Mouse (Mus musculus) kidney, embryonic 16.5 days (tissue): ENCODE data around the gene Ctrb1. TPM values are rescaled to one million over a fixed set of nuclear protein-coding genes. Genes with fewer than 3 reads are reported as not detected.

Source experiments
- ATAC-seq: fragments of 200-750 bp; cut with Nextera tagmentation; 2 replicates; pipeline ENCODE4 v1.8.0; 2017; ENCODE audit warnings: moderate TSS enrichment; ENCODE audit not compliant: low FRiP score, low TSS enrichment
- H3K27ac ChIP-seq: fragments of 300-500 bp; sonication (generic); 2 replicates; pipeline ENCODE4 v1.5.1; 2014; ENCODE audit warnings: low read length
- H3K27me3 ChIP-seq: fragments of 300-500 bp; sonication (generic); 2 replicates; pipeline ENCODE4 v1.6.1; 2014; ENCODE audit warnings: low read length, control low read depth, mixed read lengths; ENCODE audit not compliant: insufficient read depth
- H3K36me3 ChIP-seq: fragments of 300-500 bp; sonication (generic); 2 replicates; pipeline ENCODE4 v1.6.1; 2014; ENCODE audit warnings: low read length, control low read depth, mixed read lengths; ENCODE audit not compliant: insufficient read depth
- H3K4me1 ChIP-seq: fragments of 300-500 bp; sonication (generic); 2 replicates; pipeline ENCODE4 v1.6.1; 2014; ENCODE audit warnings: low read length, control low read depth, mixed read lengths; ENCODE audit not compliant: insufficient read depth
- H3K4me2 ChIP-seq: fragments of 300-500 bp; sonication (generic); replicated peaks from 2 replicates; pipeline ENCODE4 v1.6.1; 2014; ENCODE audit warnings: low read depth, low read length
- H3K4me3 ChIP-seq: fragments of 300-500 bp; sonication (generic); 2 replicates; pipeline ENCODE4 v1.5.1; 2014; ENCODE audit warnings: mild to moderate bottlenecking, low read length
- H3K9ac ChIP-seq: fragments of 300-500 bp; sonication (generic); replicated peaks from 2 replicates; pipeline ENCODE4 v1.6.1; 2014; ENCODE audit warnings: low read length
- H3K9me3 ChIP-seq: fragments of 300-500 bp; sonication (generic); 2 replicates; pipeline ENCODE4 v1.6.1; 2016; ENCODE audit warnings: low read length, control low read depth
- WGBS: fragments of 180-500 bp; shearing (Covaris S2); extraction: QIAGEN DNeasy Blood & Tissue Kit; methylation state at CpG from one replicate; pipeline ENCODE4 v1.1.7; 2014; 5-methylcytosine and 5-hydroxymethylcytosine counted together
- polyA plus RNA-seq: library from polyadenylated mRNA; unstranded; fragments of >200 nt; fragmentation: Nextera tagmentation; extraction: Ambion mirVana; gene quantifications from 2 replicates; pipeline ENCODE4 v1.2.1, GENCODE M21; 2015

Gene Ctrb1
- 0.35 TPM in 1 of 2 replicates, not detected in the other for polyA plus RNA-seq

GRCm38 (mm10) chr8:111690960-111691445 is at the start of gene Ctrb1:
Gene Ctrb1 (minus strand): TSS chr8:111691010.
- ATAC-seq, result no peak
- H3K27me3 ChIP-seq, result no peaks in the 10 kb centered on the region

GRCm38 (mm10) chr8:111740301-111740711 is 49.5 kb upstream of the Ctrb1 start:
- H3K9me3 ChIP-seq, result no peaks in the 10 kb centered on the region
- H3K4me1 ChIP-seq, result peaks cover 78% of the 10 kb centered on the region
- H3K36me3 ChIP-seq, result no peaks in the 10 kb centered on the region
- H3K4me3 ChIP-seq, result no peak overlapping the region
- no peaks in the 10 kb centered on the region for H3K27me3 ChIP-seq
- ATAC-seq, result 0 out of 2 replicates have a peak, but pooled peaks have one; percentile 2
- H3K4me2 ChIP-seq, result peak overlapping the region; percentile 13; the same call in 1 of the 2 replicates
- peak overlapping the region; percentile 78 for H3K27ac ChIP-seq
- H3K9ac ChIP-seq, result peak overlapping the region; percentile 53
- WGBS, result 61% methylated on average over 7 of the region's 7 CpGs

More at GRCm38 (mm10) chr8:111690960-111691445, at the start of gene Ctrb1:
- Histone ChIP-seq H3K9ac (no peak within 1 kb of the TSS), H3K36me3 (no peaks in the 10 kb centered on the region), H3K27ac (no peak within 1 kb of the TSS), H3K4me3 (no peak within 1 kb of the TSS), H3K4me1 (peaks cover 7% of the 10 kb centered on the region; the same call in 1 of the 2 replicates), H3K9me3 (no peaks in the 10 kb centered on the region), H3K4me2 (no peak within 1 kb of the TSS)
- WGBS, result 82% methylated on average over 2 of the region's 2 CpGs

- H3K9ac ChIP-seq, result peak overlapping the region; percentile 53; the same call in 1 of the 2 replicates
- no peaks in the 10 kb centered on the region for H3K27me3 ChIP-seq
- no peak overlapping the region for H3K4me3 ChIP-seq
- no peaks in the 10 kb centered on the region for H3K36me3 ChIP-seq
- H3K27ac ChIP-seq, result peak overlapping the region; percentile 78
- peaks cover 79% of the 10 kb centered on the region for H3K4me1 ChIP-seq
- no peak for ATAC-seq
- WGBS, result 44% methylated on average over 7 of the region's 7 CpGs
- H3K4me2 ChIP-seq, result peak overlapping the region; percentile 16; the same call in 1 of the 2 replicates
- no peaks in the 10 kb centered on the region for H3K9me3 ChIP-seq
Observed at GRCm38 (mm10) chr8:111739604-111740003, 48.8 kb upstream of the Ctrb1 start.

- H3K9me3 ChIP-seq, result no peaks in the 10 kb centered on the region
- no peak for ATAC-seq
- no peaks in the 10 kb centered on the region for H3K36me3 ChIP-seq
- no peak overlapping the region for H3K4me2 ChIP-seq
- peaks cover 79% of the 10 kb centered on the region for H3K4me1 ChIP-seq
- H3K9ac ChIP-seq, result peak overlapping the region; percentile 23
- no peaks in the 10 kb centered on the region for H3K27me3 ChIP-seq
- 57% methylated on average over 6 of the region's 6 CpGs for WGBS
- no peak overlapping the region for H3K4me3 ChIP-seq
- peak overlapping the region; percentile 54 for H3K27ac ChIP-seq
Observed at GRCm38 (mm10) chr8:111738867-111739266, 48.1 kb upstream of the Ctrb1 start.

GRCm38 (mm10) chr8:111736321-111736720 is 45.5 kb upstream of the Ctrb1 start:
- Histone ChIP-seq H3K4me3 (no peak overlapping the region), H3K4me2 (no peak overlapping the region), H3K9me3 (no peaks in the 10 kb centered on the region), H3K27me3 (no peaks in the 10 kb centered on the region), H3K9ac (peak overlapping the region; percentile 46), H3K36me3 (no peaks in the 10 kb centered on the region), H3K4me1 (peaks cover 82% of the 10 kb centered on the region), H3K27ac (peak overlapping the region; percentile 92; the same call in 1 of the 2 replicates)
- WGBS, result 30% methylated on average over 7 of the region's 7 CpGs
- no peak for ATAC-seq

- no peaks in the 10 kb centered on the region for H3K9me3 ChIP-seq
- H3K27ac ChIP-seq, result peak overlapping the region; percentile 92
- H3K9ac ChIP-seq, result peak overlapping the region; percentile 46
- no peaks in the 10 kb centered on the region for H3K36me3 ChIP-seq
- H3K4me2 ChIP-seq, result peak overlapping the region; percentile 39; the same call in 1 of the 2 replicates
- WGBS, result 57% methylated on average over 4 of the region's 4 CpGs
- no peak overlapping the region for H3K4me3 ChIP-seq
- H3K27me3 ChIP-seq, result no peaks in the 10 kb centered on the region
- ATAC-seq, result no peak
- H3K4me1 ChIP-seq, result peaks cover 81% of the 10 kb centered on the region
Observed at GRCm38 (mm10) chr8:111735791-111736190, 45.0 kb upstream of the Ctrb1 start.

GRCm38 (mm10) chr8:111735335-111735761 is 44.5 kb upstream of the Ctrb1 start:
- H3K36me3 ChIP-seq, result no peaks in the 10 kb centered on the region
- no peaks in the 10 kb centered on the region for H3K9me3 ChIP-seq
- peak overlapping the region; percentile 46 for H3K9ac ChIP-seq
- peak overlapping the region; percentile 39 for H3K4me2 ChIP-seq
- 38% methylated on average over 8 of the region's 8 CpGs for WGBS
- H3K4me1 ChIP-seq, result peaks cover 81% of the 10 kb centered on the region
- no peaks in the 10 kb centered on the region for H3K27me3 ChIP-seq
- no peak for ATAC-seq
- peak overlapping the region; percentile 92 for H3K27ac ChIP-seq
- no peak overlapping the region for H3K4me3 ChIP-seq

- no peaks in the 10 kb centered on the region for H3K27me3 ChIP-seq
- no peaks in the 10 kb centered on the region for H3K9me3 ChIP-seq
- no peaks in the 10 kb centered on the region for H3K36me3 ChIP-seq
- no peak; the same call in none of the 2 replicates for ATAC-seq
- H3K4me1 ChIP-seq, result peaks cover 81% of the 10 kb centered on the region
- WGBS, result 37% methylated on average over 6 of the region's 6 CpGs
- H3K9ac ChIP-seq, result peak overlapping the region; percentile 46; the same call in 1 of the 2 replicates
- no peak overlapping the region for H3K4me3 ChIP-seq
- H3K4me2 ChIP-seq, result peak overlapping the region; percentile 39
- peak overlapping the region; percentile 92 for H3K27ac ChIP-seq
Observed at GRCm38 (mm10) chr8:111734244-111734960, 43.6 kb upstream of the Ctrb1 start.

- Histone ChIP-seq H3K4me2 (peak overlapping the region; percentile 39), H3K9ac (peak overlapping the region; percentile 33; the same call in 1 of the 2 replicates), H3K4me3 (no peak overlapping the region), H3K36me3 (no peaks in the 10 kb centered on the region), H3K4me1 (peaks cover 81% of the 10 kb centered on the region), H3K9me3 (no peaks in the 10 kb centered on the region), H3K27me3 (no peaks in the 10 kb centered on the region), H3K27ac (peak overlapping the region; percentile 92)
- peak; percentile 16 for ATAC-seq
- 8% methylated on average over 5 of the region's 5 CpGs for WGBS
Observed at GRCm38 (mm10) chr8:111733581-111734243, 42.9 kb upstream of the Ctrb1 start.
